Mouse (Mus musculus): ENCODE measurements around the gene Mlf1. TPM values are rescaled to one million over a fixed set of nuclear protein-coding genes. Genes with fewer than 3 reads are reported as not detected.
A peak's percentile ranks its signal among the peaks of the same experiment; 100 is the strongest.

The Mlf1 gene
- polyA plus RNA-seq, 1 experiment from 2014 or later = 55.0 TPM

DNA sequence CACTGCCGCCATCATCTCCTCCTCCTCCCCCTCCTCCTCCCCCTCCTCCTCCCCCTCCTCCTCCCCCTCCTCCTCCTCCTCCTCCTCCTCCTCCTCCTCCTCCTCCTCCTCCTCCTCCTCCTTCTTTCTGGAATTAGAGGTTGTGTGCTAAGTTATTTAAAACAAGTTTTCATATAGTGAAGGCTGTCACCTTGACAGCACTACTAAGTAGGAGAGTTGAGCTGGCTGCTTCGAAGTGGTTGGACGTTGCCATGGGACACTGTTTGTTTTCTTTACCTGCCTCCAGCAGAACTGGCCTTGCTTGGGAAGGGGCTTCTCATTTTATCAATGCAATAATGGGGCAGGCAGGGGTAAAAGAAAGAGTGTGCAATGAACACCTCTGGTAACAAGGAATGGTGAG lies 1.2 kb downstream of the Mlf1 start, which contains the start of gene Gm17402:
Gene Gm17402, minus strand, starts transcription at position 101 of the 400 bp plus-strand sequence.
- Histone ChIP-seq H3K36me3 (ENCODE audit: control insufficient read depth, insufficient read depth, low read length) (no peaks in the 10 kb centered on the region), H3K4me3 (ENCODE audit: low read depth, low read length) (peak within 1 kb of the TSS; percentile 51), H3K27me3 (replicated peaks; ENCODE audit: control insufficient read depth, insufficient read depth, low read length) (peaks cover 15% of the 10 kb centered on the region), H3K9me3 (ENCODE audit: control insufficient read depth, low read length) (no peaks in the 10 kb centered on the region), H3K4me1 (ENCODE audit: control insufficient read depth, insufficient read depth, low read length) (no peaks in the 10 kb centered on the region), H3K4me2 (ENCODE audit: low read depth, low read length) (peak within 1 kb of the TSS; percentile 86), H3K9ac (ENCODE audit: low read depth, low read length) (peak within 1 kb of the TSS; percentile 69), H3K27ac (replicated peaks; ENCODE audit: low read depth, low read length) (no peak within 1 kb of the TSS)
- ATAC-seq (ENCODE audit: low read depth) = no peak
- DNase-seq (ENCODE audit: low spot score) = no peak
- WGBS = 43% methylated on average over 3 of the region's 3 CpGs

DNA sequence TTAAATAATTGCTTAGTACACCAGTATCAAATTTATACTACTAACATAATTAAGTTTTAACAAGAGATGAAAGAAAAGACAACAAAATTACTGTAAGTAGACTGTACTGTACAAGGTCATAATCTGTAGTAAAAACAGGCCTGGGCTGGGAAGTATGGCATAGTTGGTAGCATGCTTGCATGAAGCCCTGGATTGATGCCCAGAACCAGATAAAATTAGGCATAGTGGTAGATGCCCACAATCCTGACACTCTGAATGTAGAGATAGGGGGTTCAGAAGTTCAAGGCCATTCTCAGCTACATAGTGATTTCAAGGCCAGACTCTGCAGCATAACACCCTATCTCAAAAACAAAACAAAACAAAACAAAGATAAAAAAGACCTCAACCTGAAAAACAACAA lies 4.3 kb downstream of the Mlf1 start:
- ATAC-seq (ENCODE audit: low read depth) = no peak
- no peak overlapping the region for H3K4me2 ChIP-seq (ENCODE audit: low read depth, low read length)
- no peak for DNase-seq (ENCODE audit: low spot score)
- H3K36me3 ChIP-seq (ENCODE audit: control insufficient read depth, insufficient read depth, low read length) = no peaks in the 10 kb centered on the region
- H3K4me3 ChIP-seq (ENCODE audit: low read depth, low read length) = no peak overlapping the region
- no peak overlapping the region for H3K27ac ChIP-seq (replicated peaks; ENCODE audit: low read depth, low read length)
- peaks cover 7% of the 10 kb centered on the region; the same call in 1 of the 2 replicates for H3K27me3 ChIP-seq (replicated peaks; ENCODE audit: control insufficient read depth, insufficient read depth, low read length)
- H3K9ac ChIP-seq (ENCODE audit: low read depth, low read length) = no peak overlapping the region
- H3K4me1 ChIP-seq (ENCODE audit: control insufficient read depth, insufficient read depth, low read length) = no peaks in the 10 kb centered on the region
- no peaks in the 10 kb centered on the region for H3K9me3 ChIP-seq (ENCODE audit: control insufficient read depth, low read length)

DNA sequence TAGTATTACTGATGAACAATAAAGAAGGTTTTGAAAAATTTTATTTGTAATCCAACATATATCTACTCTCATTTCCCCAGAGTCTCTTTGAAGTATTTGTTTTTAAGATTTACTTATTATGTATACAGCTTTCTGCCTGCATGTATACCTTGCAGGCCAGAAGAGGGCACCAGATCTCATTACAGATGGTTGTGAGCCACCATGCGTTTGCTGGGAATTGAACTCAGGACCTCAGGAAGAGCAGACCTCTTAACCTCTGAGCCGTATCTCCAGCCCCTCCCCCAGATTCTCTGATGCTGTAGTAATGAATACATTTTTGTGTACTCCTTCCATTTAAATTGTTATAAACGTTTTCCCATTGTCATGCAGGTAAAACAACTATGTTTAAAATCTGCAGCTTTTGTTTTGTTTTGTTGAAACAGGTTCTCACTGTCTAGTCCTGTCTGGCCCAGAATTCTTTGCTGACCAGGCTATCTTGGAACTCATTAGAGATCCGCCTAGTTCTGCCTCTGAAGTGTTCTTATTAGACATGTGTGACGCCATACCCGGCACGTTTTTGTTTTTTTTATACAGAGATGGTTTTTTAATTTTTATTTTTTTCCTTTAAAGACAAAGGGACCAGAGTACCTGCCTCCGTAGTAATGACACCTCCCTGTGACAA lies 55.6 kb downstream of the Mlf1 start:
- Histone ChIP-seq H3K36me3 (ENCODE audit: control insufficient read depth, insufficient read depth, low read length) (peaks cover 21% of the 10 kb centered on the region), H3K9ac (ENCODE audit: low read depth, low read length) (peak overlapping the region; percentile 87), H3K27me3 (replicated peaks; ENCODE audit: control insufficient read depth, insufficient read depth, low read length) (no peaks in the 10 kb centered on the region), H3K27ac (replicated peaks; ENCODE audit: low read depth, low read length) (no peak overlapping the region), H3K4me1 (ENCODE audit: control insufficient read depth, insufficient read depth, low read length) (peaks cover 7% of the 10 kb centered on the region), H3K4me3 (ENCODE audit: low read depth, low read length) (peak overlapping the region; percentile 99), H3K9me3 (ENCODE audit: control insufficient read depth, low read length) (peaks cover 13% of the 10 kb centered on the region; the same call in 1 of the 2 replicates), H3K4me2 (ENCODE audit: low read depth, low read length) (peak overlapping the region; percentile 83)
- WGBS = 29% methylated on average over 8 of the region's 8 CpGs
- DNase-seq (ENCODE audit: low spot score) = no peak
- no peak; the same call in 1 of the 2 replicates for ATAC-seq (ENCODE audit: low read depth)

DNA sequence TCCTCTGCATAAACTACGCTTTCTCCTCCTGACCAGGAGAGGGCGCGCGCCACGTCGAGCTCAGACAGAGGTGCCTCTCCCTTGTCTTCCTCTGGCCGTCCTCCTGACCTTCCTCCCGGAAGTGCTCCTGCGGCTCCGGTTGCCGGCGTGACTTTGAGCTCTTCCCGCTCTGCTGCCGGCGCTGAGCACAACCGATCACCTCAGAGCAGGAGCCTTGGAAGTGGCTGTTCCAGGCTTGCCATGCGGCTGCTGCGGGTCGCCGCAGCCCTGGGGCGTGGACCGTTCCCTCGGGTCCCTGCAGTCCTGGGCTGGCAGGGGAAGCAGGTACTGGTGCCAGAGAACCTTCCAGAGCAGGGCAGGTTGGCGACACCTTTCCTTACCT lies 56.1 kb downstream of the Mlf1 start, which contains the start of gene Gfm1:
Gene Gfm1, plus strand, starts transcription at position 98 of the 382 bp plus-strand sequence.
- Histone ChIP-seq H3K36me3 (ENCODE audit: control insufficient read depth, insufficient read depth, low read length) (peaks cover 21% of the 10 kb centered on the region), H3K4me3 (ENCODE audit: low read depth, low read length) (peak within 1 kb of the TSS; percentile 99), H3K9me3 (ENCODE audit: control insufficient read depth, low read length) (peaks cover 13% of the 10 kb centered on the region; the same call in 1 of the 2 replicates), H3K4me2 (ENCODE audit: low read depth, low read length) (peak within 1 kb of the TSS; percentile 83), H3K9ac (ENCODE audit: low read depth, low read length) (peak within 1 kb of the TSS; percentile 87), H3K27ac (replicated peaks; ENCODE audit: low read depth, low read length) (peak within 1 kb of the TSS; percentile 33; the same call in 1 of the 2 replicates), H3K27me3 (replicated peaks; ENCODE audit: control insufficient read depth, insufficient read depth, low read length) (no peaks in the 10 kb centered on the region), H3K4me1 (ENCODE audit: control insufficient read depth, insufficient read depth, low read length) (peaks cover 7% of the 10 kb centered on the region)
- 0% methylated on average over 19 of the region's 24 CpGs for WGBS
- ATAC-seq (ENCODE audit: low read depth) (peak; percentile 96), DNase-seq (ENCODE audit: low spot score) (peak; percentile 93)

DNA sequence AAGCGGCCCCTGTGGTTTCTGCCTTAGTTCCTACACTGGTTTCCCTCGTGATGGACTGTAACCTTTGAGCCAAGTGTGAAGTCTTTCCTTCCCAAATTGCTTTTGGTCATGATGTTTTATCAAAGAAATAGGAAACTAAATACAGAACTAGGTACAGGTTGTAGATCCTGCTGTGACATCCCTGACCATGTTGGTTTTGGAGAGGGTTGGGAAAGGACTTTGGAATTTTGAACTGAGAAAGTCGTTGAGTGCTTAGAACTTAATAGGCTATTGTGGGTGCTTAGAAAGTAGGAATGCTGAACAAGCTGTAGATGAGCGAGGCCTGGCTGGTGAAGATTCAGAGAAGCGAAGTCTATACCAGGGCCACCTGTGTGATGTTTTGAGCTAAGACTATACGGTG lies 60.1 kb downstream of the Mlf1 start:
- DNase-seq (ENCODE audit: low spot score) (no peak), ATAC-seq (ENCODE audit: low read depth) (no peak)
- Histone ChIP-seq H3K36me3 (ENCODE audit: control insufficient read depth, insufficient read depth, low read length) (peaks cover 55% of the 10 kb centered on the region), H3K4me2 (ENCODE audit: low read depth, low read length) (no peak overlapping the region), H3K27ac (replicated peaks; ENCODE audit: low read depth, low read length) (no peak overlapping the region), H3K9ac (ENCODE audit: low read depth, low read length) (no peak overlapping the region), H3K4me3 (ENCODE audit: low read depth, low read length) (no peak overlapping the region), H3K9me3 (ENCODE audit: control insufficient read depth, low read length) (no peaks in the 10 kb centered on the region), H3K4me1 (ENCODE audit: control insufficient read depth, insufficient read depth, low read length) (peaks cover 7% of the 10 kb centered on the region), H3K27me3 (replicated peaks; ENCODE audit: control insufficient read depth, insufficient read depth, low read length) (no peaks in the 10 kb centered on the region)
- 90% methylated on average over 6 of the region's 6 CpGs for WGBS

DNA sequence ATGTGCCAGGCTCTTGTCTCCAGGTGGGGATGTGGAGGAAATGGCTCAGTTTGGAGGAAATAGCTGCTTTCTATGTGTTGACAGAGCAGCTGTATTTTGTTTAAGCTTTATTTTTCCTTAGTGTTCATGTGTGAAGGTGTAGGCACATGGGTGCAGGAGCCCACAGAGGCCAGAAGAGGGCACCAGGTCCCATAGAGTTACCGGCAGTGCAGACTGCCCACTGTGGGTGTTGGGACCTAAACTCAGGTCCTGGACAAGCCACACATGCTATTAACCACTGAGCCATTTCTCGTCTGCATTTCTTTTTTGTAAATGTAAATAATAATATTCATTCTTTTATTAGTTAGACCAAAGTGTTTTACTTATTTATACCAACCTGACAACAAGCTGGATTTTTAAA lies 73.2 kb downstream of the Mlf1 start:
- peaks cover 83% of the 10 kb centered on the region for H3K36me3 ChIP-seq (ENCODE audit: control insufficient read depth, insufficient read depth, low read length)
- 94% methylated on average over 2 of the region's 2 CpGs for WGBS

More for the DNA sequence above, 73.2 kb downstream of the Mlf1 start:
- H3K27ac ChIP-seq (replicated peaks; ENCODE audit: low read depth, low read length) = no peak overlapping the region
- DNase-seq (ENCODE audit: low spot score) (no peak), ATAC-seq (ENCODE audit: low read depth) (no peak)
- H3K4me3 ChIP-seq (ENCODE audit: low read depth, low read length) = no peak overlapping the region
- H3K9me3 ChIP-seq (ENCODE audit: control insufficient read depth, low read length) = no peaks in the 10 kb centered on the region
- H3K27me3 ChIP-seq (replicated peaks; ENCODE audit: control insufficient read depth, insufficient read depth, low read length) = no peaks in the 10 kb centered on the region
- no peaks in the 10 kb centered on the region for H3K4me1 ChIP-seq (ENCODE audit: control insufficient read depth, insufficient read depth, low read length)
- no peak overlapping the region for H3K4me2 ChIP-seq (ENCODE audit: low read depth, low read length)
- H3K9ac ChIP-seq (ENCODE audit: low read depth, low read length) = no peak overlapping the region

Other genes with a start within 250 kb of the Mlf1 start
- not detected in 2 replicates for gene Gm17402, start 1.1 kb downstream of the Mlf1 start, polyA plus RNA-seq (2014; fragmentation: Nextera tagmentation; extraction: Ambion mirVana)
- 47.2 and 53.5 TPM in 2 replicates for gene Gfm1, start 56.0 kb downstream of the Mlf1 start, polyA plus RNA-seq (2014; fragmentation: Nextera tagmentation; extraction: Ambion mirVana)
- 105 and 107 TPM in 2 replicates for gene Lxn, start 89.8 kb downstream of the Mlf1 start, polyA plus RNA-seq (2014; fragmentation: Nextera tagmentation; extraction: Ambion mirVana)
- gene Rarres1, start 141.4 kb downstream of the Mlf1 start, polyA plus RNA-seq (2014; fragmentation: Nextera tagmentation; extraction: Ambion mirVana) = 4.0 and 5.6 TPM in 2 replicates
- 60.9 and 64.3 TPM in 2 replicates for gene Mfsd1, start 208.6 kb downstream of the Mlf1 start, polyA plus RNA-seq (2014; fragmentation: Nextera tagmentation; extraction: Ambion mirVana)

All from embryonic facial prominence, embryonic 14.5 days (tissue).